Mouse (Mus musculus) bone marrow macrophage, adult 2 months (primary cell): ENCODE results near the gene Aco2. TPM values are rescaled to one million over a fixed set of nuclear protein-coding genes. Genes with fewer than 3 reads are reported as not detected.

Experiments used
- H3K27ac ChIP-seq: 2 replicates; pipeline ENCODE4 v1.5.1; 2012; ENCODE audit warnings: low read depth, low read length; ENCODE audit not compliant: insufficient read depth
- H3K4me1 ChIP-seq: 2 replicates; pipeline ENCODE4 v1.6.1; 2012; ENCODE audit warnings: low read length; ENCODE audit not compliant: control insufficient read depth, insufficient read depth
- H3K4me3 ChIP-seq: 2 replicates; pipeline ENCODE4 v1.5.1; 2012; ENCODE audit warnings: mild to moderate bottlenecking, low read length, moderate library complexity; ENCODE audit not compliant: insufficient read depth
- CTCF ChIP-seq: IDR thresholded peaks from 2 replicates; pipeline ENCODE4 v1.5.1; 2012; ENCODE audit warnings: low read depth, mild to moderate bottlenecking, low read length, moderate library complexity
- POLR2A ChIP-seq: IDR thresholded peaks from 2 replicates; pipeline ENCODE4 v1.6.1; 2012; ENCODE audit warnings: mild to moderate bottlenecking, low read depth, low read length, borderline replicate concordance
- polyA plus RNA-seq: library from polyadenylated mRNA; stranded (reverse); fragments of >200 nt; gene quantifications from 2 replicates; pipeline ENCODE4 v1.2.4, GENCODE M21; 2012; ENCODE audit not compliant: missing spikeins, insufficient read depth, insufficient read length

The Aco2 gene
- polyA plus RNA-seq, 1 experiment, result 97.0 TPM

GRCm38 (mm10) chr15:81932951-81933470, 60.9 kb downstream of the Aco2 start:
- no peak for TF ChIP-seq CTCF
- no peak for TF ChIP-seq POLR2A
- peak overlapping the region; percentile 76; the same call in 1 of the 2 replicates for H3K27ac ChIP-seq
- no peak overlapping the region for H3K4me3 ChIP-seq
- H3K4me1 ChIP-seq, result peaks cover 15% of the 10 kb centered on the region

- Histone ChIP-seq H3K27ac (peak overlapping the region; percentile 76), H3K4me3 (no peak overlapping the region), H3K4me1 (peaks cover 13% of the 10 kb centered on the region)
- TF ChIP-seq CTCF (no peak), POLR2A (no peak)
Observed at GRCm38 (mm10) chr15:81933986-81934385, 61.9 kb downstream of the Aco2 start.

GRCm38 (mm10) chr15:81935869-81936637, 63.9 kb downstream of the Aco2 start:
- no peak overlapping the region for H3K4me3 ChIP-seq

GRCm38 (mm10) chr15:81936679-81937078, 64.6 kb downstream of the Aco2 start, which contains the start of gene Csdc2:
Gene Csdc2 (plus strand): TSS chr15:81936759.
- no peak within 1 kb of the TSS for H3K4me3 ChIP-seq
- H3K27ac ChIP-seq, result no peak within 1 kb of the TSS
- TF ChIP-seq POLR2A (no peak), CTCF (no peak)
- H3K4me1 ChIP-seq, result peaks cover 17% of the 10 kb centered on the region

More at GRCm38 (mm10) chr15:81935869-81936637, 63.9 kb downstream of the Aco2 start:
- Histone ChIP-seq H3K27ac (no peak overlapping the region), H3K4me1 (peaks cover 17% of the 10 kb centered on the region)
- TF ChIP-seq POLR2A, result no peak
- TF ChIP-seq CTCF, result no peak

GRCm38 (mm10) chr15:81937098-81937972, 65.2 kb downstream of the Aco2 start:
- Histone ChIP-seq H3K27ac (no peak overlapping the region), H3K4me3 (no peak overlapping the region)
- TF ChIP-seq CTCF, result no peak
- TF ChIP-seq POLR2A, result no peak

GRCm38 (mm10) chr15:81938246-81938645, 66.1 kb downstream of the Aco2 start:
- no peak for TF ChIP-seq POLR2A
- peak; percentile 67 for TF ChIP-seq CTCF
- peaks cover 16% of the 10 kb centered on the region for H3K4me1 ChIP-seq
- H3K27ac ChIP-seq, result no peak overlapping the region
- no peak overlapping the region for H3K4me3 ChIP-seq

More at GRCm38 (mm10) chr15:81937098-81937972, 65.2 kb downstream of the Aco2 start:
- H3K4me1 ChIP-seq, result peaks cover 17% of the 10 kb centered on the region

- Histone ChIP-seq H3K27ac (no peak overlapping the region), H3K4me1 (peaks cover 7% of the 10 kb centered on the region), H3K4me3 (no peak overlapping the region)
- TF ChIP-seq CTCF, result no peak
- no peak for TF ChIP-seq POLR2A
Observed at GRCm38 (mm10) chr15:81939157-81939715, 67.1 kb downstream of the Aco2 start.

GRCm38 (mm10) chr15:81939774-81940173, 67.7 kb downstream of the Aco2 start:
- H3K4me3 ChIP-seq, result no peak overlapping the region
- no peak overlapping the region for H3K27ac ChIP-seq
- no peak for TF ChIP-seq POLR2A
- peaks cover 4% of the 10 kb centered on the region for H3K4me1 ChIP-seq

- no peak overlapping the region for H3K27ac ChIP-seq
- H3K4me1 ChIP-seq, result peaks cover 4% of the 10 kb centered on the region
- TF ChIP-seq CTCF (no peak), POLR2A (no peak)
- H3K4me3 ChIP-seq, result no peak overlapping the region
Observed at GRCm38 (mm10) chr15:81940219-81940618, 68.1 kb downstream of the Aco2 start.

- Histone ChIP-seq H3K27ac (no peak overlapping the region), H3K4me1 (peaks cover 4% of the 10 kb centered on the region), H3K4me3 (no peak overlapping the region)
- TF ChIP-seq POLR2A (no peak), CTCF (peak; percentile 18; the same call in 1 of the 2 replicates)
Observed at GRCm38 (mm10) chr15:81941010-81941409, 68.9 kb downstream of the Aco2 start.
